Mouse (Mus musculus) neural tube, embryonic 14.5 days (tissue): ENCODE data around the gene Fam169b. TPM values are rescaled to one million over a fixed set of nuclear protein-coding genes. Genes with fewer than 3 reads are reported as not detected.
"Not testable (repeated sequence)": the region's sequence is repeated elsewhere in the genome, so short reads cannot be mapped to it uniquely, and the experiment has no call there.

Source experiments
- ATAC-seq: fragments of 200-750 bp; cut with Nextera tagmentation; 2 replicates; pipeline ENCODE4 v1.8.0; 2017; ENCODE audit warnings: low read depth, mild to moderate bottlenecking, moderate TSS enrichment, moderate library complexity
- H3K27ac ChIP-seq: fragments of 300-500 bp; sonication (generic); 2 replicates; pipeline ENCODE4 v1.5.1; 2014; ENCODE audit warnings: low read depth, mild to moderate bottlenecking, control low read depth, low read length, moderate library complexity, mixed read lengths
- H3K27me3 ChIP-seq: fragments of 300-500 bp; sonication (generic); 2 replicates; pipeline ENCODE4 v1.6.1; 2014; ENCODE audit warnings: low read length; ENCODE audit not compliant: control insufficient read depth, insufficient read depth
- H3K36me3 ChIP-seq: fragments of 300-500 bp; sonication (generic); 2 replicates; pipeline ENCODE4 v1.6.1; 2014; ENCODE audit warnings: low read length, mixed read lengths; ENCODE audit not compliant: control insufficient read depth, insufficient read depth
- H3K4me1 ChIP-seq: fragments of 300-500 bp; sonication (generic); 2 replicates; pipeline ENCODE4 v1.6.1; 2014; ENCODE audit warnings: low read length; ENCODE audit not compliant: control insufficient read depth, insufficient read depth
- H3K4me2 ChIP-seq: fragments of 300-500 bp; sonication (generic); 2 replicates; pipeline ENCODE4 v1.6.1; 2014; ENCODE audit warnings: mild to moderate bottlenecking, low read depth, low read length, control low read depth
- H3K4me3 ChIP-seq: fragments of 300-500 bp; sonication (generic); 2 replicates; pipeline ENCODE4 v1.5.1; 2014; ENCODE audit warnings: low read depth, low read length, control low read depth, mixed read lengths
- H3K9ac ChIP-seq: fragments of 300-500 bp; sonication (generic); replicated peaks from 2 replicates; pipeline ENCODE4 v1.6.1; 2014; ENCODE audit warnings: low read depth, mild to moderate bottlenecking, control low read depth, low read length, mixed read lengths
- H3K9me3 ChIP-seq: fragments of 300-500 bp; sonication (generic); 2 replicates; pipeline ENCODE4 v1.6.1; 2016; ENCODE audit warnings: low read length; ENCODE audit not compliant: control insufficient read depth
- WGBS: fragments of 180-500 bp; shearing (Covaris S2); extraction: QIAGEN DNeasy Blood & Tissue Kit; methylation state at CpG from one replicate; pipeline ENCODE4 v1.1.7; 2014; 5-methylcytosine and 5-hydroxymethylcytosine counted together
- polyA plus RNA-seq: library from polyadenylated mRNA; unstranded; fragments of >200 nt; fragmentation: Nextera tagmentation; extraction: Ambion mirVana; gene quantifications from 2 replicates; pipeline ENCODE4 v1.2.1, GENCODE M21; 2014

Fam169b gene
- polyA plus RNA-seq, 1 experiment from 2014 or later = not detected

GRCm38 (mm10) chr7:68278908-68279307 is 5.3 kb downstream of the Fam169b start:
- Histone ChIP-seq H3K4me3 (no peak overlapping the region), H3K4me2 (no peak overlapping the region), H3K36me3 (no peaks in the 10 kb centered on the region), H3K27me3 (peaks cover 3% of the 10 kb centered on the region; the same call in 1 of the 2 replicates), H3K9ac (no peak overlapping the region), H3K27ac (no peak overlapping the region), H3K9me3 (no peaks in the 10 kb centered on the region), H3K4me1 (peaks cover 7% of the 10 kb centered on the region)
- no peak for ATAC-seq
- 79% methylated on average over 6 of the region's 6 CpGs for WGBS

GRCm38 (mm10) chr7:68279481-68279880 is 5.8 kb downstream of the Fam169b start:
- H3K9me3 ChIP-seq = no peaks in the 10 kb centered on the region
- H3K27ac ChIP-seq = no peak overlapping the region
- H3K9ac ChIP-seq = no peak overlapping the region
- H3K27me3 ChIP-seq = peaks cover 3% of the 10 kb centered on the region; the same call in 1 of the 2 replicates
- no peak overlapping the region for H3K4me3 ChIP-seq
- WGBS = 88% methylated on average over 7 of the region's 7 CpGs
- no peak for ATAC-seq
- peaks cover 7% of the 10 kb centered on the region for H3K4me1 ChIP-seq
- H3K4me2 ChIP-seq = no peak overlapping the region
- H3K36me3 ChIP-seq = no peaks in the 10 kb centered on the region

- peaks cover 3% of the 10 kb centered on the region; the same call in 1 of the 2 replicates for H3K27me3 ChIP-seq
- no peak for ATAC-seq
- peaks cover 7% of the 10 kb centered on the region for H3K4me1 ChIP-seq
- no peak overlapping the region for H3K4me2 ChIP-seq
- no peaks in the 10 kb centered on the region for H3K36me3 ChIP-seq
- no peak overlapping the region for H3K4me3 ChIP-seq
- no peak overlapping the region for H3K27ac ChIP-seq
- no peaks in the 10 kb centered on the region for H3K9me3 ChIP-seq
- 92% methylated on average over 19 of the region's 19 CpGs for WGBS
- no peak overlapping the region for H3K9ac ChIP-seq
Measured at GRCm38 (mm10) chr7:68280352-68280869, 6.8 kb downstream of the Fam169b start.

GRCm38 (mm10) chr7:68281341-68281740 is 7.7 kb downstream of the Fam169b start:
- H3K27ac ChIP-seq = no peak overlapping the region
- no peak overlapping the region for H3K4me3 ChIP-seq
- no peaks in the 10 kb centered on the region for H3K36me3 ChIP-seq
- 81% methylated on average over 5 of the region's 5 CpGs for WGBS
- H3K4me2 ChIP-seq = no peak overlapping the region
- H3K27me3 ChIP-seq = peaks cover 2% of the 10 kb centered on the region; the same call in 1 of the 2 replicates
- no peak for ATAC-seq
- H3K9ac ChIP-seq = no peak overlapping the region
- H3K9me3 ChIP-seq = no peaks in the 10 kb centered on the region
- no peaks in the 10 kb centered on the region; the same call in 1 of the 2 replicates for H3K4me1 ChIP-seq

GRCm38 (mm10) chr7:68282304-68283132 is 8.9 kb downstream of the Fam169b start:
- 88% methylated on average over 22 of the region's 22 CpGs for WGBS

GRCm38 (mm10) chr7:68283133-68283520 is 9.5 kb downstream of the Fam169b start:
- not testable (repeated sequence) for H3K9ac ChIP-seq, H3K36me3 ChIP-seq, H3K4me3 ChIP-seq, H3K4me1 ChIP-seq, ATAC-seq, H3K4me2 ChIP-seq, H3K27ac ChIP-seq, H3K27me3 ChIP-seq, H3K9me3 ChIP-seq
- WGBS = 89% methylated on average over 4 of the region's 4 CpGs

More at GRCm38 (mm10) chr7:68282304-68283132, 8.9 kb downstream of the Fam169b start:
- no peak overlapping the region for H3K27ac ChIP-seq
- H3K4me1 ChIP-seq = no peaks in the 10 kb centered on the region
- no peak overlapping the region for H3K4me2 ChIP-seq
- no peaks in the 10 kb centered on the region for H3K27me3 ChIP-seq
- H3K36me3 ChIP-seq = no peaks in the 10 kb centered on the region
- H3K4me3 ChIP-seq = no peak overlapping the region
- H3K9me3 ChIP-seq = no peaks in the 10 kb centered on the region
- H3K9ac ChIP-seq = no peak overlapping the region
- no peak for ATAC-seq

GRCm38 (mm10) chr7:68283776-68284175 is 10.1 kb downstream of the Fam169b start:
- no peak for ATAC-seq

GRCm38 (mm10) chr7:68285851-68286298 is 12.2 kb downstream of the Fam169b start:
- ATAC-seq = no peak
- Histone ChIP-seq H3K27me3 (no peaks in the 10 kb centered on the region), H3K4me2 (no peak overlapping the region), H3K36me3 (no peaks in the 10 kb centered on the region), H3K9ac (no peak overlapping the region), H3K9me3 (no peaks in the 10 kb centered on the region), H3K4me3 (no peak overlapping the region), H3K27ac (no peak overlapping the region), H3K4me1 (no peaks in the 10 kb centered on the region)
- WGBS = 83% methylated on average over 8 of the region's 8 CpGs

More at GRCm38 (mm10) chr7:68283776-68284175, 10.1 kb downstream of the Fam169b start:
- Histone ChIP-seq H3K4me3 (no peak overlapping the region), H3K4me1 (no peaks in the 10 kb centered on the region), H3K36me3 (no peaks in the 10 kb centered on the region), H3K27me3 (no peaks in the 10 kb centered on the region), H3K4me2 (no peak overlapping the region), H3K9me3 (no peaks in the 10 kb centered on the region), H3K27ac (no peak overlapping the region), H3K9ac (no peak overlapping the region)
- 69% methylated on average over 7 of the region's 7 CpGs for WGBS
